Mouse (Mus musculus): Measurements from ENCODE around the gene Mcam. TPM values are rescaled to one million over a fixed set of nuclear protein-coding genes. Genes with fewer than 3 reads are reported as not detected.

Mcam gene
- total and polyA plus RNA-seq, 2 experiments: 3.6 to 4.2 TPM

DNA sequence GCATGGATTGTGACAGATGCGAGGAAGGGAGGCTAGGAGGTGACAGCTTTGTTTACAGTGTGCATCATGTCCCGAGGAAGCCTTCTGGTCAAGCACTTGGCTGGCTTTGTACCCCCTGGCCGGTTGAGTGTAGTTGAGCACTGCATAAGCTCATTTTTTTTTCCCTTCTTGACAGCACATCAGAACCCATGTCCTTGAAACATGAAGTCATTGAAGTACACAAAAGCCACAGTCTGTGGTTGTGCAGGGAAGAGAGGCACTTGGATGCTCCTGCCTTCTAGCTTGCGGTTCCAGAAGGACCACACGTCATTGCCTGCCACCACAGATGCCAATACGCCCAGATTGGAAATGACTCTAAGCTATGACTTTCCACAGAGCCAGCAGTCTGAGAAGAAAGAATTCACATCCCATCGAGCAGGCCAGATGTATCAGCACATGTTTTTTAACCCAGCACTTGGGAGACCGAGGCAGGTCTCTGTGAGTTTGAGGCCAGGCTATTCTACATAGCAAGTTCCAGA is 14.3 kb upstream of the Mcam start:
- Histone ChIP-seq H3K4me1 (ENCODE audit: control insufficient read depth, insufficient read depth, low read length) (no peaks in the 10 kb centered on the region), H3K27ac (replicated peaks; ENCODE audit: insufficient read depth, low read depth, low read length) (no peak overlapping the region), H3K9ac (ENCODE audit: low read depth, low read length) (no peak overlapping the region), H3K4me3 (ENCODE audit: insufficient read depth, low read depth, low read length) (no peak overlapping the region), H3K36me3 (ENCODE audit: control insufficient read depth, insufficient read depth, low read length) (no peaks in the 10 kb centered on the region), H3K79me2 (ENCODE audit: control insufficient read depth, insufficient read depth, low read length) (no peaks in the 10 kb centered on the region), H3K27me3 (ENCODE audit: control insufficient read depth, insufficient read depth, low read length) (no peaks in the 10 kb centered on the region)
- TF ChIP-seq POLR2A (IDR thresholded peaks at IDR 0.05; ENCODE audit: extremely low read depth, insufficient read depth, low read length) (no peak), CTCF (IDR thresholded peaks at IDR 0.05; ENCODE audit: low read depth, low read length) (no peak)
- no peak for DNase-seq (ENCODE audit: extremely low read depth, low read depth, low spot score)
- 79% methylated on average over 8 of the region's 8 CpGs for WGBS

DNA sequence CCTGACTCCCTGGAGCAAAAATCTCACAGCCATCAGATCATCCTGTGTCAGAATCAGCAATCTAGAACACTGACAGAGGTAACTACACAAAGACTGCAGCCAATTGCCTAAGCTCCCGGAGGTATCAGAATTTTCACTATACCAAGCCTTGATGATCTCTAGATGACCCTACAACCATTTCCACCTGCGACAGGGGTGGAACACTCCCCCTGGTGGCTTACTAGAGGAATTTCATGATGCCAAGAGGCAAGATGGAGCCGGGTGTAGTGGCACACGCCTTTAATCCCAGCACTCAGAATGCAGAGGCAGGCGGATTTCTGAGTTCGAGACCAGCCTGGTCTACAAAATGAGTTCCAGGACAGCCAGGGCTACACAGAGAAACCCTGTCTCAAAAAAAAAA is 10.0 kb upstream of the Mcam start:
- peak; percentile 54 for TF ChIP-seq CTCF (IDR thresholded peaks at IDR 0.05; ENCODE audit: low read depth, low read length)
- no peak for TF ChIP-seq POLR2A (IDR thresholded peaks at IDR 0.05; ENCODE audit: extremely low read depth, insufficient read depth, low read length)
- 72% methylated on average over 6 of the region's 6 CpGs for WGBS
- peaks cover 14% of the 10 kb centered on the region for H3K4me1 ChIP-seq (ENCODE audit: control insufficient read depth, insufficient read depth, low read length)
- no peaks in the 10 kb centered on the region for H3K27me3 ChIP-seq (ENCODE audit: control insufficient read depth, insufficient read depth, low read length)
- no peak overlapping the region for H3K9ac ChIP-seq (ENCODE audit: low read depth, low read length)
- no peak overlapping the region for H3K27ac ChIP-seq (replicated peaks; ENCODE audit: insufficient read depth, low read depth, low read length)
- no peaks in the 10 kb centered on the region for H3K79me2 ChIP-seq (ENCODE audit: control insufficient read depth, insufficient read depth, low read length)
- no peak overlapping the region for H3K4me3 ChIP-seq (ENCODE audit: insufficient read depth, low read depth, low read length)
- no peak for DNase-seq (ENCODE audit: extremely low read depth, low read depth, low spot score)
- H3K36me3 ChIP-seq (ENCODE audit: control insufficient read depth, insufficient read depth, low read length): no peaks in the 10 kb centered on the region

DNA sequence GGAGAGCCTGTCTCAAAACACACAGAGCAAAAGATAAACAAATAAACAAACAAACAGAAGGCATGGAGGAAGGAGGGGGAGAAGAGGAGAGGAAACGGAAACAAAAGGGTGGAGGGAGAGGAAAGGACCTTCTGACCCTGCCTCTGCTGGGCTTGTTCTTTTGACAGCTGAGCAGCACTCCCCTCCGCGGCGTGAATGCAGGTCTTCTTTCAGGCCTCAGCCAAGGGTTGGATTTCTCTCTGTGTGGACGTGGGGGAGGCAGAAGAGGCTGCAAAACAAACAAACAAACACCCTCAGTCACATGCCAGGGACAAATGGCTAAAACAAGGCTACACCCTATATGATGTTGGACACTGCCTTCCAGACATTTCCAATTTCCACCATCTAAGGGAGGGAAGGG is 9.2 kb upstream of the Mcam start:
- Histone ChIP-seq H3K4me1 (ENCODE audit: control insufficient read depth, insufficient read depth, low read length) (peaks cover 14% of the 10 kb centered on the region), H3K36me3 (ENCODE audit: control insufficient read depth, insufficient read depth, low read length) (no peaks in the 10 kb centered on the region), H3K27me3 (ENCODE audit: control insufficient read depth, insufficient read depth, low read length) (peaks cover under 1% of the 10 kb centered on the region; the same call in 1 of the 2 replicates), H3K9ac (ENCODE audit: low read depth, low read length) (no peak overlapping the region), H3K79me2 (ENCODE audit: control insufficient read depth, insufficient read depth, low read length) (no peaks in the 10 kb centered on the region), H3K4me3 (ENCODE audit: insufficient read depth, low read depth, low read length) (no peak overlapping the region), H3K27ac (replicated peaks; ENCODE audit: insufficient read depth, low read depth, low read length) (no peak overlapping the region)
- DNase-seq (ENCODE audit: extremely low read depth, low read depth, low spot score): no peak
- TF ChIP-seq CTCF (IDR thresholded peaks at IDR 0.05; ENCODE audit: low read depth, low read length): no peak
- no peak for TF ChIP-seq POLR2A (IDR thresholded peaks at IDR 0.05; ENCODE audit: extremely low read depth, insufficient read depth, low read length)
- WGBS: 76% methylated on average over 5 of the region's 5 CpGs

DNA sequence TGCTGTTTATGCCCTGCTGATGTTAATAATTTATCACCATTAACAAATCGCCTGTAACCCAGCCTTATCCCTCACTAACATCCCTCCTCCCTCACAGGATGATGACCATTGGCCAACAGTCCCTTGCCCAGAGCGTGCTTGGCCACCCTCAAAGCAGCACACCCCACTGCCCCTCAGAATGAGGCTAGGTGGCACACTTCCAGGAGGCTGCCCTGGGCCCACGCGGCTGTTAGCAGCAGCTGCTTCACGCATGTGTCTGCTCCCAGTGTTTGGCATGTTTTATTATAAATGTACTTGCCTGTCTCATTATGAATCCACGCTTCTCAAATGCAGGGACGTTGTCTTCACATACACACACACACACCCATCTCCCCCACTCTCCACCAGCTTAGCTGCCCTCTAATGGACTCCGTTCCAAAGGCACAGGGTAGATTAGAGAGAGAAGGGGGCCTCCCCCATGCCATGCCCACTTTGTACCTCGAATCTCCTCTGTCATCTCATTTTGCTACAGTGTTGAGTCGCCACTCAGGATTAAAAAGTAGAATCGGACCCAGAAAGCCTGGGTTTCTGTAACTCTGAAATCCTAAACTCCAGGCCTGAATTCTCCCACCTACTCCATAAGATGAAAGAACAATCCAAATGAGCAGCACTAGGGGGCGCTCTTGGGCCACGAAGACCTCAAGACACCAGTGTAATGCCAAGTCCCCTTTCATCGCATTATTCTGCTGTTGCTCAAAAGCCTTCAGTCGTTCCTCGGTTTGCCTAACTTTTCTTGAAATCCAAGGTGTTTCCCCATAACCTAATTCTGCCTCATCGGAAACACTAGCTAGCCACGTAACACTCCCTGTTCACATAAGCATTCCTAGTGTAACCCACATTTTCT is 8.5 kb upstream of the Mcam start:
- Histone ChIP-seq H3K4me1 (ENCODE audit: control insufficient read depth, insufficient read depth, low read length) (peaks cover 14% of the 10 kb centered on the region), H3K27ac (replicated peaks; ENCODE audit: insufficient read depth, low read depth, low read length) (no peak overlapping the region), H3K4me3 (ENCODE audit: insufficient read depth, low read depth, low read length) (no peak overlapping the region), H3K79me2 (ENCODE audit: control insufficient read depth, insufficient read depth, low read length) (no peaks in the 10 kb centered on the region), H3K36me3 (ENCODE audit: control insufficient read depth, insufficient read depth, low read length) (no peaks in the 10 kb centered on the region), H3K27me3 (ENCODE audit: control insufficient read depth, insufficient read depth, low read length) (peaks cover 4% of the 10 kb centered on the region; the same call in 1 of the 2 replicates), H3K9ac (ENCODE audit: low read depth, low read length) (no peak overlapping the region)
- peak; percentile 77 for TF ChIP-seq CTCF (IDR thresholded peaks at IDR 0.05; ENCODE audit: low read depth, low read length)
- TF ChIP-seq POLR2A (IDR thresholded peaks at IDR 0.05; ENCODE audit: extremely low read depth, insufficient read depth, low read length): no peak
- DNase-seq (ENCODE audit: extremely low read depth, low read depth, low spot score): peak; percentile 72
- WGBS: 34% methylated on average over 18 of the region's 18 CpGs

DNA sequence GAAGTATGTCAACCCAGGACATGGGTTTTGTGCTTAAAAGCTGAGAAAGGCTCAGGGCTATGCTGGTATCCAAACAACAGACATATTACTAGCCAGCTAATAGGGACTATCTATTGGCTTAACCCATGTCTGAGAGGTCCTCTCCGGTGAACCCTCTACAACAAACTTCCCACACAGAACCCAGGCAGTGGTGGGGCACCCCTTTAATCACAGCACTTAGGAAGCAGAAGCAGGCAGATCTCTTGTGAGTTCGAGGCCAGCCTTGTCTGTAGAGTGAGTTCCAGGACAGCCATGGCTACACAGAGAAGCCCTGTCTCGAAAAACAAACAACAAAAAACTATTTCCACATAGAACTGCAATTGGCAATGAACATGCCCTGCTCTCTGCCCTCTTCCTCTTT is 7.5 kb upstream of the Mcam start:
- Histone ChIP-seq H3K79me2 (ENCODE audit: control insufficient read depth, insufficient read depth, low read length) (no peaks in the 10 kb centered on the region), H3K4me3 (ENCODE audit: insufficient read depth, low read depth, low read length) (no peak overlapping the region), H3K27ac (replicated peaks; ENCODE audit: insufficient read depth, low read depth, low read length) (peak overlapping the region; percentile 71), H3K36me3 (ENCODE audit: control insufficient read depth, insufficient read depth, low read length) (no peaks in the 10 kb centered on the region), H3K27me3 (ENCODE audit: control insufficient read depth, insufficient read depth, low read length) (peaks cover 4% of the 10 kb centered on the region; the same call in 1 of the 2 replicates), H3K4me1 (ENCODE audit: control insufficient read depth, insufficient read depth, low read length) (peaks cover 14% of the 10 kb centered on the region), H3K9ac (ENCODE audit: low read depth, low read length) (no peak overlapping the region)
- no peak for TF ChIP-seq CTCF (IDR thresholded peaks at IDR 0.05; ENCODE audit: low read depth, low read length)
- no peak for TF ChIP-seq POLR2A (IDR thresholded peaks at IDR 0.05; ENCODE audit: extremely low read depth, insufficient read depth, low read length)
- peak; percentile 77 for DNase-seq (ENCODE audit: extremely low read depth, low read depth, low spot score)
- WGBS: 32% methylated on average over 3 of the region's 3 CpGs

Data from liver, adult 2 months (tissue).